In the genomic region with DNA sequence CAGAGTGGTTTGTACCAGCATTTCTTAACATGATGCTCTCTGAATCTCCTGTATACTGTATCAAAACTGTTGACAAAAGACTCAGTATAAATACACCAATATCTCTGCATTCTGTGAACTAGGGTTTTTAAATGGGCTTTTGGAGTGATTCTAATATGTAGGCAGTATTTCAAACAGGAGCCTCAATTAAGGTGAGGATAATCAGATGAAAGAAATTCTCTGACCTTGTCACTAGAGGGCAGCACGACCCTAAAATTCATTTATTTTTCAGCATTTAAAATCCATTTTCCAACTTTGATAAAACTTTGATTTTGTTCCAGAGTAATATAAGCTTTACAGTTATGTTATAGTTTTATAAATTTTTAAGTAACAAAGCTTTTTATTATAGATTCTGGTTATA, we compare ENCODE assay signal across 8 mouse cellular contexts.
DNase-seq lines count a peak whose midpoint lies in the region; ATAC-seq and TF ChIP-seq lines count a peak whose summit lies in the region.

No protein-coding gene starts in this region.

- no peak overlapping the region for H3K9ac ChIP-seq in forebrain, postnatal 0 days
- no peak overlapping the region for H3K9ac ChIP-seq in forebrain, embryonic 11.5 days (ENCODE audit: low read length)
- H3K9ac ChIP-seq in liver, postnatal 0 days (replicated peaks) = no peak overlapping the region
- no peak overlapping the region for H3K9ac ChIP-seq in liver, embryonic 12.5 days

- ATAC-seq in forebrain, postnatal 0 days = no peak; the same call in 1 of the 2 replicates
- ATAC-seq in forebrain, embryonic 11.5 days (replicated peaks; ENCODE audit: low FRiP score) = no peak
- no peak for ATAC-seq in liver, postnatal 0 days
- no peak for ATAC-seq in liver, embryonic 12.5 days

- intact Hi-C loops in heart, postnatal 36 days (cut with DNase I) = loop anchor here (1.0 to 10.0 kb wide), 2 partner anchors 153 to 280 kb away; no protein-coding TSS in a partner anchor

- H3K9me3 ChIP-seq in forebrain, postnatal 0 days (ENCODE audit: low read length) = no peaks in the 10 kb centered on the region
- no peaks in the 10 kb centered on the region for H3K9me3 ChIP-seq in forebrain, embryonic 11.5 days (ENCODE audit: control insufficient read depth, low read length)
- H3K9me3 ChIP-seq in liver, postnatal 0 days (ENCODE audit: low read length) = no peaks in the 10 kb centered on the region
- no peaks in the 10 kb centered on the region for H3K9me3 ChIP-seq in liver, embryonic 12.5 days (replicated peaks)

- peak; percentile 67 for DNase-seq in forebrain, postnatal 0 days
- DNase-seq in forebrain, embryonic 11.5 days (ENCODE audit: low spot score) = no peak
- no peak for DNase-seq in liver, postnatal 0 days
- DNase-seq in c-Kit-positive CD71-positive TER-119-positive erythroid progenitor cells, embryonic 14.5 days (ENCODE audit: low spot score) = peak; percentile 0
- peak; percentile 11 for DNase-seq in retina, postnatal 7 days (ENCODE audit: low read depth, low spot score)
- DNase-seq in adrenal gland, adult 8-10 months = no peak
- no peak for DNase-seq in heart, postnatal 36 days

- H3K4me3 ChIP-seq in forebrain, postnatal 0 days (ENCODE audit: low read depth, low read length) = no peak overlapping the region
- no peak overlapping the region for H3K4me3 ChIP-seq in forebrain, embryonic 11.5 days (ENCODE audit: low read depth, low read length)
- no peak overlapping the region for H3K4me3 ChIP-seq in liver, postnatal 0 days (ENCODE audit: low read depth, low read length)
- H3K4me3 ChIP-seq in liver, embryonic 12.5 days = no peak overlapping the region

- H3K36me3 ChIP-seq in forebrain, postnatal 0 days (ENCODE audit: insufficient read depth) = no peaks in the 10 kb centered on the region
- no peaks in the 10 kb centered on the region for H3K36me3 ChIP-seq in forebrain, embryonic 11.5 days (ENCODE audit: control insufficient read depth, insufficient read depth, low read length)
- H3K36me3 ChIP-seq in liver, postnatal 0 days (replicated peaks; ENCODE audit: insufficient read depth, low read length) = no peaks in the 10 kb centered on the region
- H3K36me3 ChIP-seq in liver, embryonic 12.5 days = no peaks in the 10 kb centered on the region

- no peak for TF ChIP-seq EP300 in liver, postnatal 0 days (IDR thresholded peaks at IDR 0.05; ENCODE audit: low read depth)

- H3K4me2 ChIP-seq in forebrain, postnatal 0 days (ENCODE audit: low read depth) = no peak overlapping the region
- no peak overlapping the region for H3K4me2 ChIP-seq in forebrain, embryonic 11.5 days (ENCODE audit: low read depth, low read length, severe bottlenecking)
- H3K4me2 ChIP-seq in liver, postnatal 0 days (ENCODE audit: low read depth, low read length) = no peak overlapping the region
- H3K4me2 ChIP-seq in liver, embryonic 12.5 days = no peak overlapping the region

- no peaks in the 10 kb centered on the region for H3K27me3 ChIP-seq in forebrain, postnatal 0 days (ENCODE audit: insufficient read depth, low read length)
- no peaks in the 10 kb centered on the region for H3K27me3 ChIP-seq in forebrain, embryonic 11.5 days (ENCODE audit: control insufficient read depth, insufficient read depth, low read length)
- no peaks in the 10 kb centered on the region for H3K27me3 ChIP-seq in liver, postnatal 0 days (ENCODE audit: insufficient read depth, low read length)
- no peaks in the 10 kb centered on the region for H3K27me3 ChIP-seq in liver, embryonic 12.5 days (replicated peaks)

- H3K4me1 ChIP-seq in forebrain, postnatal 0 days (ENCODE audit: insufficient read depth) = no peaks in the 10 kb centered on the region
- no peaks in the 10 kb centered on the region for H3K4me1 ChIP-seq in forebrain, embryonic 11.5 days (replicated peaks; ENCODE audit: control insufficient read depth, insufficient read depth, low read length)
- H3K4me1 ChIP-seq in liver, postnatal 0 days (ENCODE audit: insufficient read depth) = no peaks in the 10 kb centered on the region
- no peaks in the 10 kb centered on the region for H3K4me1 ChIP-seq in liver, embryonic 12.5 days

- H3K27ac ChIP-seq in forebrain, postnatal 0 days (ENCODE audit: low read depth, low read length) = no peak overlapping the region
- no peak overlapping the region for H3K27ac ChIP-seq in forebrain, embryonic 11.5 days (ENCODE audit: low read depth, low read length)
- H3K27ac ChIP-seq in liver, postnatal 0 days (ENCODE audit: low read depth) = no peak overlapping the region
- no peak overlapping the region for H3K27ac ChIP-seq in liver, embryonic 12.5 days

- WGBS in forebrain, postnatal 0 days = 0% methylated on average over 1 of the region's 1 CpGs
- 0% methylated on average over 1 of the region's 1 CpGs for WGBS in forebrain, embryonic 11.5 days
- WGBS in liver, postnatal 0 days (ENCODE audit: insufficient replicate concordance) = 0% methylated on average over 1 of the region's 1 CpGs
- 0% methylated on average over 1 of the region's 1 CpGs for WGBS in liver, embryonic 12.5 days (ENCODE audit: insufficient replicate concordance)

- peak; percentile 63 for TF ChIP-seq CTCF in forebrain, postnatal 0 days (IDR thresholded peaks at IDR 0.05; ENCODE audit: low read depth)
- peak; percentile 47 for TF ChIP-seq CTCF in liver, postnatal 0 days (IDR thresholded peaks at IDR 0.05; ENCODE audit: low read depth)

Comparison
In these comparisons a context has a peak if more than half of its experiments do, and no peak if none do; other contexts are left out.
1. DNase-seq: peak in forebrain, postnatal 0 days (single experiment), c-Kit-positive CD71-positive TER-119-positive erythroid progenitor cells, embryonic 14.5 days (single experiment) and retina, postnatal 7 days (single experiment); none in forebrain, embryonic 11.5 days (single experiment), liver, postnatal 0 days (single experiment), adrenal gland, adult 8-10 months (single experiment) and heart, postnatal 36 days (0 of 2).